Mouse (Mus musculus): ENCODE data around the gene Dab2.
A peak's percentile ranks its signal among the peaks of the same experiment; 100 is the strongest.

Gene Dab2

GRCm38 (mm10) chr15:6398211-6398610 lies 98.6 kb downstream of the Dab2 start:
- DNase-seq (ENCODE audit: low spot score): no peak

GRCm38 (mm10) chr15:6398881-6399280 lies 99.3 kb downstream of the Dab2 start:
- DNase-seq (ENCODE audit: low spot score): no peak

GRCm38 (mm10) chr15:6400115-6400514 lies 100.5 kb downstream of the Dab2 start:
- no peak for DNase-seq (ENCODE audit: low spot score)

GRCm38 (mm10) chr15:6402433-6402832 lies 102.8 kb downstream of the Dab2 start:
- no peak for DNase-seq (ENCODE audit: low spot score)

GRCm38 (mm10) chr15:6404172-6404571 lies 104.6 kb downstream of the Dab2 start:
- no peak for DNase-seq (ENCODE audit: low spot score)

GRCm38 (mm10) chr15:6406771-6407170 lies 107.2 kb downstream of the Dab2 start:
- DNase-seq (ENCODE audit: low spot score): no peak

- DNase-seq (ENCODE audit: low spot score): no peak
Observed at GRCm38 (mm10) chr15:6409031-6409430, 109.4 kb downstream of the Dab2 start.

GRCm38 (mm10) chr15:6410161-6410560 lies 110.6 kb downstream of the Dab2 start:
- no peak for DNase-seq (ENCODE audit: low spot score)

- DNase-seq (ENCODE audit: low spot score): no peak
Observed at GRCm38 (mm10) chr15:6411334-6411733, 111.7 kb downstream of the Dab2 start.

- DNase-seq (ENCODE audit: low spot score): no peak
Observed at GRCm38 (mm10) chr15:6415317-6415716, 115.7 kb downstream of the Dab2 start.

GRCm38 (mm10) chr15:6431777-6432176 lies 132.2 kb downstream of the Dab2 start:
- DNase-seq (ENCODE audit: low spot score): no peak

- peak; percentile 6 for DNase-seq (ENCODE audit: low spot score)
Observed at GRCm38 (mm10) chr15:6432411-6432810, 132.8 kb downstream of the Dab2 start.

- no peak for DNase-seq (ENCODE audit: low spot score)
Observed at GRCm38 (mm10) chr15:6435281-6435680, 135.7 kb downstream of the Dab2 start.

GRCm38 (mm10) chr15:6435773-6436172 lies 136.2 kb downstream of the Dab2 start:
- peak; percentile 49 for DNase-seq (ENCODE audit: low spot score)

- DNase-seq (ENCODE audit: low spot score): no peak
Observed at GRCm38 (mm10) chr15:6438685-6439084, 139.1 kb downstream of the Dab2 start.

GRCm38 (mm10) chr15:6444452-6444851 lies 144.9 kb downstream of the Dab2 start:
- no peak for DNase-seq (ENCODE audit: low spot score)

GRCm38 (mm10) chr15:6445135-6445534 lies 145.5 kb downstream of the Dab2 start, which contains the start of gene C9:
Gene C9, plus strand, starts transcription at chr15:6445327.
- no peak for DNase-seq (ENCODE audit: low spot score)

GRCm38 (mm10) chr15:6446181-6446580 lies 146.6 kb downstream of the Dab2 start:
- DNase-seq (ENCODE audit: low spot score): no peak

- no peak for DNase-seq (ENCODE audit: low spot score)
Observed at GRCm38 (mm10) chr15:6448892-6449291, 149.3 kb downstream of the Dab2 start.

GRCm38 (mm10) chr15:6454461-6454860 lies 154.9 kb downstream of the Dab2 start:
- DNase-seq (ENCODE audit: low spot score): no peak

- DNase-seq (ENCODE audit: low spot score): no peak
Observed at GRCm38 (mm10) chr15:6461381-6461780, 161.8 kb downstream of the Dab2 start.

- no peak for DNase-seq (ENCODE audit: low spot score)
Observed at GRCm38 (mm10) chr15:6463361-6463923, 163.9 kb downstream of the Dab2 start.

GRCm38 (mm10) chr15:6466995-6467394 lies 167.4 kb downstream of the Dab2 start:
- DNase-seq (ENCODE audit: low spot score): no peak

GRCm38 (mm10) chr15:6468845-6469244 lies 169.3 kb downstream of the Dab2 start:
- DNase-seq (ENCODE audit: low spot score): no peak

GRCm38 (mm10) chr15:6469384-6469783 lies 169.8 kb downstream of the Dab2 start:
- no peak for DNase-seq (ENCODE audit: low spot score)

Measured in layer of hippocampus, adult 11-12 months (tissue).